Mouse (Mus musculus) E14TG2a.4 (cell line): ENCODE measurements around the gene Cep83.
A peak's percentile ranks its signal among the peaks of the same experiment; 100 is the strongest.

ENCODE experiments used
- H3K27me3 ChIP-seq: 2 replicates; pipeline ENCODE4 v1.6.1; 2014; ENCODE audit warnings: low read length, control low read depth; ENCODE audit not compliant: insufficient read depth
- H3K36me3 ChIP-seq: 2 replicates; pipeline ENCODE4 v1.6.1; 2014; ENCODE audit warnings: low read length, control low read depth; ENCODE audit not compliant: insufficient read depth
- H3K4me1 ChIP-seq: replicated peaks from 2 replicates; pipeline ENCODE4 v1.6.1; 2014; ENCODE audit warnings: low read depth, low read length, control low read depth
- H3K4me3 ChIP-seq: replicated peaks from 2 replicates; pipeline ENCODE4 v1.5.1; 2014; ENCODE audit warnings: mild to moderate bottlenecking, low read length
- H3K9me3 ChIP-seq: 2 replicates; pipeline ENCODE4 v1.6.1; 2014; ENCODE audit warnings: low read length, control low read depth
- CTCF ChIP-seq: conservative IDR thresholded peaks from 2 replicates; pipeline ENCODE4 v1.5.1; 2014; ENCODE audit warnings: low read length
- NANOG ChIP-seq: IDR thresholded peaks from 2 replicates; pipeline ENCODE4 v1.6.1; 2014; ENCODE audit warnings: borderline replicate concordance, low read length, mixed read lengths
- POU5F1 ChIP-seq: IDR thresholded peaks from 2 replicates; pipeline ENCODE4 v1.6.1; 2014; ENCODE audit warnings: low read length, borderline replicate concordance

The Cep83 gene

DNA sequence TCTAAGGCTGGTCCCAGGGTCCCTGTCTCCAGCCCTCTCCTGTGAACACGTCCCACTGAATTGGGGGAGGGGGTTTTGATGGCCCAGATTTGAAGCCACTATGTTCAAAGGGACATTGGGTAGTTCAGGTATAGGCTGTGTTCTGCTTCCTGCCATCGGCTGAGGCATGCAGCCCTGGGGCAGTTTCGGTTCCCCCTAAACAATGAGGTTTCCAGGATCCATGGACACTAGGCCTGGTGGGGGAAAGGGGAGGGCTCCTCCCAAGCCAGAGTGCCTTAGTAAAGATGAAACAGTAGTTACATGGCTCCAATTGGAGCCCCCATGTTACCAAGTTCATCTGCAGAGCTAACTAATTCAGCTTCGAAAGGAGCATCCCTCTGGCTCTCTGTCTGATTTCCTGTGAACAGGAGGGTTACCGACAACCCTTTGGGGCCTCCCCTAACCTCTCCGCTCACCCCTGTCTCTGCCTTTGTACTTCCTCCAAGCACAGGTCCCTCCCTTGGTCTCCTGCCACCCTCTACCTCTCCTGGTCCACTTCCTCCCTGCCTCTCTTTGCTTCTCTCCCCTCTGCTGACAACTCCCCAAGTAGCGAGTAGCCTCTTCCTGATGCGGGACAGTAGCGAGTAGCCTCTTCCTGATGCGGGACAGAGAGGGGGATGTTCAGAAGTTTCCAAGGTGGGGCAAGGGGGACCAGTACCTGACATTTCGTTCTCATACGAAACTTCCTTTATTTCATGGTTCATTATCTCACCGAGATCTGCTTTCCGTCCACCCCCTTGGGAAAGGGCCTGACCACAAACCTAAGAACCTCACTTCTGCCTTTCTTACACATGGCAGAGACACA lies 139.7 kb downstream of the Cep83 start:
- H3K4me3 ChIP-seq: no peak overlapping the region
- H3K36me3 ChIP-seq: no peaks in the 10 kb centered on the region
- no peaks in the 10 kb centered on the region for H3K9me3 ChIP-seq
- H3K27me3 ChIP-seq: 0 out of 2 replicates have a peak, but pooled peaks cover 4% of the 10 kb centered on the region
- no peak for TF ChIP-seq POU5F1
- TF ChIP-seq CTCF: no peak
- TF ChIP-seq NANOG: no peak
- H3K4me1 ChIP-seq: no peaks in the 10 kb centered on the region

DNA sequence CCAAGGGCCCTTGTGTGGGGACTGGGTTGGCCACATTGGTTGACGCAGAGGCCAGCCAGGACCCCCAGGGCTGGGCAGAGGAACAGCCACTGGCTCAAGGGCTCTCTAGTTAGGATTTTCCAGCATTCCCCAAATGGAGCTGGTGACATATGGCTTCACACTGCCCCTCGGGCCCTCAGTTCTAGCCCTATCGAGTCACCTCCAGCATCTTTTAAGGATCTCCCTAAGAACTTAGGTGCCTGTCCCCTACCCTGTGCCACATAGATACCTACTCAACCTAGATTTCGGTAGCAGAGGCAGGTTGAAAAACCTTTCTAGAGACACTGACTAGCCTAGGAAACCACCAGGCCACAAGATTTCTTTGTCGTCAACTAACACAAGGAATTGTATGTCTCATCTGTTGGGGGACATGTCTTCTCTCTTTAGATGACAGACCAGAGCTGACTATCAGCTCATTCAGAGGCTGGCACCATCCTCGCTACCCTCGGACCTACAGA lies 140.3 kb downstream of the Cep83 start:
- Histone ChIP-seq H3K27me3 (0 out of 2 replicates have a peak, but pooled peaks cover 4% of the 10 kb centered on the region), H3K9me3 (no peaks in the 10 kb centered on the region), H3K4me3 (no peak overlapping the region), H3K36me3 (no peaks in the 10 kb centered on the region), H3K4me1 (no peaks in the 10 kb centered on the region)
- no peak for TF ChIP-seq NANOG
- TF ChIP-seq POU5F1: no peak
- no peak for TF ChIP-seq CTCF

DNA sequence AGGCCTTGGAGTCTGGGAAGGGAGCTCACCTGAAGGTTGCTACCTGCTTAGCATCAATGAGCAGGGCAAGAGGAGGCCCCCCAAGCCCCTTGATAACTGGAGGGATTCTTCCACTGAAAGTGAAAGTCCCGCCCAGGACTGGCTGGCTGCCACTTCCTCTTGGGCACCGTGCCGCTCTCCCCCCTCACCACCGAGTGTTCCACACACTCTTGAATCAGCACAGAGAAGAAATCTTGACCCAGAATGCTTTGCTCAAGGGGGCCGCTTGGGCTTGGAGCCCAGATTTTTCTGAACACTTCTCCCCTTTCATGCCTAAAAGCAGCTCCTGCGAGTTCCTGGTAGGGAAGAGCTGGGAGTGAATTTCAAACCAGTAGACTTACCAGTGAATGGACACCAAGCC lies 141.0 kb downstream of the Cep83 start:
- TF ChIP-seq CTCF (no peak), NANOG (no peak), POU5F1 (no peak)
- no peaks in the 10 kb centered on the region for H3K4me1 ChIP-seq
- 0 out of 2 replicates have a peak, but pooled peaks cover 4% of the 10 kb centered on the region for H3K27me3 ChIP-seq
- no peaks in the 10 kb centered on the region for H3K36me3 ChIP-seq
- peak overlapping the region; percentile 55 for H3K4me3 ChIP-seq
- H3K9me3 ChIP-seq: no peaks in the 10 kb centered on the region

DNA sequence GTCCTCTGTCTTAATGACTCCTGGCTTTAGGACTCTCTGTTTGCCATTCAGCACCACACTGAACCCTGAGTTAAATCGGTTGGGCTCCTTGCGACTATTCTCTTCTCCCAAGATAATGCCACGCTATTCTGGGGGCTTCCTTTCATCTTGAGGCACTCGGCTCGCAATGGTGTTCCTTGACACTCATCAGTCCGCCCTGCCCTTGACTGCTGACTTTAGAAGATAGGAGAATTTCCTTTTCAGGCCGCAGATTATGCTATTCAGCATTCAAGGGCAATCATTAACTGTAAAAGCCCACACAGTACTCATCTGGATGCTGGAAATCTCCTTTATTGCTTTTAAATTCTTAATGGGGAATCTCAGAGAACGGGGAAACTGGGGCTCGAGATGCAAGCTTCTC lies 147.4 kb downstream of the Cep83 start:
- no peaks in the 10 kb centered on the region for H3K36me3 ChIP-seq
- H3K27me3 ChIP-seq: no peaks in the 10 kb centered on the region
- H3K9me3 ChIP-seq: no peaks in the 10 kb centered on the region
- no peak overlapping the region for H3K4me3 ChIP-seq
- no peak for TF ChIP-seq CTCF
- no peak for TF ChIP-seq NANOG
- no peaks in the 10 kb centered on the region for H3K4me1 ChIP-seq
